Mouse (Mus musculus) adrenal gland, postnatal 14 days (tissue): ENCODE data around the gene Stk16. TPM values are rescaled to one million over a fixed set of nuclear protein-coding genes. Genes with fewer than 3 reads are reported as not detected.
"Not testable (repeated sequence)": the region's sequence is repeated elsewhere in the genome, so short reads cannot be mapped to it uniquely, and the experiment has no call there.

Experiments
- DNase-seq: peaks from one replicate; pipeline ENCODE4 v3.0.0; 2021; ENCODE audit warnings: mixed read lengths
- total RNA-seq: library from RNA; stranded (reverse); gene quantifications from 2 replicates; pipeline ENCODE4 v1.2.3, GENCODE M21; 2021

The Stk16 gene
- total RNA-seq, 1 experiment from 2014 or later = 104 TPM

DNA sequence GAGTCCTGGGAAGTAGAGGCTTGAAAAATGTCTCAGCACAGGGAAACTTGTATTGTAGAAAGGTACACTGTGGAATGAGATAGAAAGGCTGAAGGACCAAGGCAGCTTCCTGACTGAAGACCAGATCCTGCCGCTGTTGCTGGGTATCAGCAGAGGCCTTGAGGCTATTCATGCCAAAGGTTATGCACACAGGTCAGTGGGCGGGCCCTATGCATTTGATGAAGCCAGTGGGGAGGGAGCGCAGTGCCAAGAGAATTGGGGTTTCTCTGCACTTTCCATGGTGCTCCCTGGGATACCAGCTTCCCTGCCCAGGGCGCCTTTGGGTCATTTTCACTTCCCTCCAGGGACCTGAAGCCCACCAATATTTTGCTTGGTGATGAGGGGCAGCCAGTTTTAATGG, 1.9 kb downstream of the Stk16 start:
- no peak for DNase-seq

DNA sequence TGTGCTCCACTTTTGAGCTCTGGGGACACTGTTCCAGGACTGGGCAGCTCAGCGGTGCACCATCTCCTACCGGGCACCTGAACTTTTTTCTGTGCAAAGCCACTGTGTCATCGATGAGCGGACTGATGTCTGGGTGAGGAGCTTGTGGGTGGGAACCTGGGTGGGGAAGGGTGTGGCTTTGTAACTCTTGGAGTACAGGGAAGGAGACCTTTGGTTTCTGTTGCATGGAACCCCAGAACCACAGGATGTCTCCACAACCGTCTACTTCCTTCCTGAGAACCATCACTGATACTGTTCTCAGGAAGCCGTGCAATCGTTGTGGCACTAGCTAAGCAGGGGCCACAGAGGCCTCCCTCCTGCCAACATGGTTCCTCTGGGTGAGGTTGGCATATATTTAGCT, 2.5 kb downstream of the Stk16 start:
- no peak for DNase-seq

DNA sequence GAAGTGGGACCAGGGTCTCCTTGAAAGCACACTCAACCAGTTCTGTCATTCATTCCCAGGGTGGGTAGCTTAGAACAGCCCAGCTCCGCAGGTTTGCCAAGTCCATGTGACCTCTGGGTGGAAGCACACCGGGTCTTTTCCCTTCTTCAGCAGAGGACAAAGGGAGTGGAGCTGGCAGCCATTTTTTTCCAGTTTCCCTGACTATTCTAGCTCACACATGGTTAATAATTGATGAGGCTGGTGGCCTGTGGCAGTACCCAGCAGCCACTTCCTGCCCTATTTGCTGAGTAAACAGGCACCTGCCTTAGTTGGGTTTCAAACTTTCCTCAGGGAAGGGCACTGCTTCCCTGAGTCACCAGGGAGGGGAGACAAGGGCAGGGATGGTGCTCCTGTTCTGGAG, 3.8 kb downstream of the Stk16 start:
- no peak for DNase-seq

DNA sequence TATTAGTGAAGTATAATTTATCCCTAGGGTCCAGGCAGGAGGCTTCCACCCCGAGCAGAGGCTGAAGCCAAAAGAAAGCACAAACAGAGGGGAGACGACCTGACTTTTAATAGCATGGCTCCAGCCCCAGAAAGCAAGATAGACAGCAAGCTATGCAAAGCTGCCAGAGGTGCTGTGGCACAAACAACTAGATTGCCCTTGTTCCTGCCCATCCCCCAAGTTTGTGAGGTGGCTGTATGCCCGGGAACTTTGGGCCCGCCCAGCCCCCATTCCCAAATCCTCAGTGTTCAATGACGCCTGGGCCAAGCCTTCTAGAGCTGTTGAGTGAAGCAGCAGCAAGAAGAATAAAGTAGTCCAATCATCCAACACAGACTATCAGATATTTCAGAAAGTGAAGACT, 4.2 kb downstream of the Stk16 start:
- peak; percentile 57 for DNase-seq

DNA sequence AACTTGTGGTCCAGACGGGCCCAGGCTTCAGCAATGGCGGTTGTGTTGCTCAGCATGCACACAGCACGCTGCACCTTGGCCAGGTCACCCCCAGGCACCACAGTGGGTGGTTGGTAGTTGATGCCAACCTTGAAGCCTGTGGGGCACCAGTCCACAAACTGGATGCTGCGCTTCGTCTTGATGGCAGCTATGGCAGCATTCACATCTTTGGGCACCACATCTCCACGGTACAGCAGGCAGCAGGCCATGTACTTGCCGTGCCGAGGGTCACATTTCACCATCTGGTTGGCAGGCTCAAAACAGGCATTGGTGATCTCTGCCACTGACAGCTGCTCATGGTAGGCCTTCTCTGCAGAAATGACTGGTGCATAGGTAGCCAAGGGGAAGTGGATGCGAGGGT, 5.1 kb downstream of the Stk16 start:
- no peak for DNase-seq

DNA sequence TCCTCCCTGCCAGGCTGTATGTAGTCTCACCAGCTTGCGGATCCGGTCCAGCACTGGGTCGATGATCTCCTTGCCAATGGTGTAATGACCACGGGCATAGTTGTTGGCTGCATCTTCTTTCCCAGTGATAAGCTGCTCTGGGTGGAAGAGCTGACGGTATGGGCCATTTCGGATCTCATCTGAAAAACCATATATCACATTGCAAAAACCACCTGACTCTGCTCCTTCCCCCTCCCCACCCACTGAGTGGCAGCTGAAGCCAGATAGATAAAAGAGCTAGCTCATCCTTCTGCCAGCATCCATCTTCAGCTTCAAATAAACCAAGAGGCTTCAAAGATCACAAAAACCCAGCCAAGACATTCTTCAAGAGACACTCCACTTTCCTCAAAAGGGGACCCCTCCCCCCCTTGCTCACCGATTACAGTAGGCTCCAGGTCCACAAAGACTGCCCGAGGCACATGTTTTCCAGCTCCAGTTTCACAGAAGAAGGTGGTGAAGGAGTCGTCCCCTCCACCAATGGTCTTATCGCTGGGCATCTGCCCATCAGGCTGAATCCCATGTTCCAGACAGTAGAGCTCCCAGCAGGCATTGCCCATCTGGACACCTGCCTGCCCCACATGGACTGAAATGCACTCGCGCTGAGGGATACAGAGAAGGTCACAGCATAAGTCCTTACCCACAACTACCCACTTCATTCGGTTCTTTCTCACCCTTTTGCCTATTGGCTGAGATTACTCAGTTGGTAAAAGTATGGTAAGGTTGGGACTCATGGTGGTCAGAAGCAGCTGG, 6.4 kb downstream of the Stk16 start:
- DNase-seq = no peak

DNA sequence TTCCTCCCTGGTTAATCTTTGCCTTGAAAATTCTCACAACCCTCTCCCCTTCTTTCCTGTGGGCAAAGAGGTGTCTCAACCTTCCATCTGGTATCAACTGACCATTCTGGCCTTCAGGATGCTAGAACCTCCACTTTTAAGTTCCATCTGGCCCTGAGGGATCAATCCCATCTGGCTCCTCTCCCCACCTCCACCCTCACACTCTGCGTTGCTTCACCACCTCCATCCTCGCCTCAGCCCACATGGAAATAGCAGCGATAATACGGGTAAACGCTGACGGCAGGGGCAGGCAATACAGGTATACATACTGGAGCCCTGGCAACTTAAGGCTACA, 7.2 kb downstream of the Stk16 start:
- no peak for DNase-seq

DNA sequence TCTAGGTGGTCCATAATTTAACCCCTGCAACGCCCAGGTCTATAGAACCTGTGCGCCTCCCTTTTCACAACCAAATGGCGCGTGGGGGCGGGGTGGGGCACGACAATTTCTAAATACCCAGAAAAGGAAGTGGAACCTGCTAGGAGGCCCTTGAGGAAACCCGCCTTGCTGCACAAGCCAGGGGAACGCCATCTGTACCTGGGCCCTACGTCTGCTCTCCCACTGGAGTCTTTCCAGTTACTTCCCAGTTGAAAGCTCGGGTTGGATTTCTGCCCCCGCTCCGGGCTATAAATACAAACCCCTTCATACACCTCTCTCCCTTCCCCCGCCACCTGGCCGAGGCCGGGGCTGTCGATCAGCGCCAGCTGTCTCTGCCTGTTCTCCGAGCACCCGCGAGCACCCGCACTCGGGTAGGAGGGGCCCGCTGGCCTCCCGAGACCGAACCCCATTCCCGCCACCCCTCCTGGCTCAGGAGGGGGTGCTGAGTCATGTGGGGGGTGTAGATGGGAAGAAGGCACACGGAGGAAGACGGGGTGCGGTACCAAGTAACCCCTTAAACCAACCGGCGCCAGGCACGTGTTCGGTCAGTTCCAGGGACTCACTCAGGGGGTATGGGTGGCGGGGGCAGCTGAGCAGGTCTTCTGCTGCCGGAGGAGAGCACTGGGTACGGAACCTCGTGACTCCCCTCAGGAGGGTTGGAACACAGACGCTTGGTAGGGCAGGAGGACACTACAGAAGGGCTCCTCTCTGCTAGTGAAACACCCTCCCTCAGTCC, 7.8 kb downstream of the Stk16 start:
- DNase-seq = peak; percentile 58

DNA sequence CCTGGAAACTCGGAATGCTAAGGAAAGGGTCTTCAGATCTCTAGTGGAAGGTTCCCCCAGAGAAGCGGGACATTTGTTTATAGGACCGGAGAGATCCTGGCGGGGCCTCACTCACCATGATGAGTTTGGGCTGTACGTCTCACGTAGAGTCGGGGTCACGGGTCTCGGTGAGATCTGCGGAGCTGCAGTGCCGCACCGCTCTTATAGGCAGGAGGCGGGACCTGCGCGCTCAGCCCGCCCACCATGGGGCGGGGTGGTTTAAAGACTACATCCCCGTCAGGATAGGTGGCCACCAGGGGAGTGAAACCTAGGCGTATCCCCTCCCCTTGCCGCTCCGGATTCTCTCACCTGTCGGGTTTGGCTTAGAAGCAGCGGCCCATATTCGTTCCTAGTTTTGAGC, 8.4 kb downstream of the Stk16 start:
- DNase-seq = peak; percentile 91

DNA sequence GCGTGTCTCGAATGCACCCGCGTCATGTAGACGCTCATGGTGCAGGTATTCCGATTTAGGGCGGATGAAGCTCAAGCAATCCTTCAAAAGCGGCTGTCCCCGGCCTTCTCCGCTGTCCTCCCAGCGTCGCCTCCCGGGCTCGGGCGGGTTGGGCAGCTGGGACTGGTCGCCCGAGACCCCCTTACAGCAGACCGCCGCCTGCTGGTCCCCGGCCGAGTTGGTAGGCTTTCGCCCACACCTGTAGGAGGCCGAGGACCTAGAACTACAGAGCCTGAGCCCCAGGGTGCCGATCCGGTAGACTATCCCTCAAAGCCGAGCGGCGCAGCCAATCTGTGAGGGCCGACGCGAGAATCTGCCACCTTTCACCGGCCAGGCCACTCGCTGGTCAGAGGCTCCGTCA, 8.9 kb downstream of the Stk16 start, which contains the start of gene Tuba4a:
Tuba4a (minus strand) TSS at position 335 of the 400 bp plus-strand sequence.
- peak; percentile 31 for DNase-seq

DNA sequence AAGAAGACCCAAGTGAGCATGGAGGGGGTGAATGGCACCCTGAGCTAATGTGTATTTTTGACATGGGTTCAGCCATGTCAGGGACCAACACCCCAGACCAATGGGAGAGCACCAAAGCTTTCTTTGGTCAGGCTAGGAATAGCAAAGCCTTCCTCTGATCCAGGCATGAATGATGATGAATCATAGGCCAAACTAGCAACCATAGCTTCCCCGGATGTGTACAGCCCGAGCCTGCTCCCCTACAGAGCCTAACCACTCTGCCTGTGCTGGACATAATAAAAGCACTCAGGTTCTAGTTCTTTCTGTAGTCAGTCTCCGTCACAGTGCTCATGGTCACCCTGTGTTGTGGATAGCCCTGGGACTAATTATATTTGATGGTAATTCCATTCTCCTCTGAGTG, 10.9 kb downstream of the Stk16 start:
- no peak for DNase-seq

DNA sequence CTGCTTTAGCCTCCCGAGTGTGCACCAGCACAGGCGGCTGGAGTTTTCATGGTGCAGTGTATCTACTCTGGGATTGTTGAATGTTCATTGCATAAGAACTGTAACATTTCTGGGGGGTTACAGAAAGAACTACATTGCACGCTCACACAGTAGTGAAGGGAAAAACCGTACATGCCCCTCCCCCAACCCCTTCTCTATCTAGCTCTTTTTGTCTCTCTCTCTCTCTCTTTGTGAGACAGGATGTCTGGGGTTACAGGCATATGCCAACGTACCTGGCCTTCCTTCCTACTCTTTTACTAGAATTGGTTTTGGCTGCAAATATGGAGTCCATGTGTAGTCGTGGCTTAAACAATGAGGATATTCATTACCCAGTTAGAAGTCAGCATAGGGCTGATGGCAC, 12.3 kb downstream of the Stk16 start:
- no peak for DNase-seq

DNA sequence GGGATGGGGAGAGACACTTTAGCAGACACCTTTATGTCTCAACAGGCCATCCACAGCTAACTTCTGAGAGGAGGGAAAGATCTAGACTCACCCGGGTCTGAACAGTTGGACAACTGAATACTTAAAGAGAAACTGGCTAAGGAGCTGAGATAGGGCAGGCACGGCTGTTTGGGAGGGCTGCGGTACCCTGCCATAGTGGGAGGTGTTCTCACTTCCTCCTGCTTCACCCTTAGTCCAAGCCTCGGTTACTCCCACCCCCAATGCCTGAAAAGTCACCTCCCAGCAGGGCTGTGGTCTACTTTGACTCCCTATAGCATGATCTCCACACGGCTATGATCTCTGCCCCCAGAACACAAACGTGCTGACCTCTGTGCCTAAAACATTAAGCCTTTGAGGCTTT, 12.9 kb downstream of the Stk16 start:
- DNase-seq = no peak

DNA sequence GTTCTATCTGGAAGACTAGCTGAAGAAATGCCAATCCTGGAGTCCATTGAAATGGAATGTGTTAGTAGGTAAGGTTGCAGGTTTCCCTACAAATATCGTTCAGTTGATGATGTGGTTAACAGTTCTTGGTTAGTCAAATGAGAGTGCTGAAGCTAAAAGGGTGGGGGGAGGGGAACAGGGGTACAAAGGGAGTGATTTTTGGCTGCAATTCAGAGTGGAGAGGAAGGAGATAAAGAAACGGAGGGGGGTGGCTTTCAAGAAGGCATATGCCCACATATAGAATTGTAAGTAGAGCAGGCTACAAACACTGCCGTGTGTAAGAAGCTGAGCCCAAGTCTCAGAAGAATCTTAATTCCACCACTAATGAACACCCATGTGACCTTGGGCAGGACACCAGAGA, 14.8 kb downstream of the Stk16 start:
- no peak for DNase-seq

DNA sequence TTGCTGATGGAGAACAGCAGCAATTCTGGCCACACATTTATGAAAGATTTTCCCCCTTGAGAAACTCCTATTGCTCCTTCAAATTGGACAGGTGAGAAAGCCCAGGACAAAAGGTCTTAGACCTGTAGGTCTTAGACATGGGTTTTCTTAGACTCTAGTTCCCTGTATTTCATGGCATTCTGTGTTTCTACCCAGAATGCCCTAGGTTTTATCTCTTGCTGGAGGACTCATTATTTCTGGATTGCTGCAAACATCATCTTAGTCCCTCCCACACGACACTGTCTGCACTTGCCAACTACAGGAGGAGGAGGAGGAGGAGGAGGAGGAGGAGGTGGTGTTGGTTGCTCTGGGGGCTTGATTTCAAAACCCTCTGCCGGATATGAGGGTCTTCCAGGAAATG, 15.5 kb downstream of the Stk16 start:
- DNase-seq = no peak

DNA sequence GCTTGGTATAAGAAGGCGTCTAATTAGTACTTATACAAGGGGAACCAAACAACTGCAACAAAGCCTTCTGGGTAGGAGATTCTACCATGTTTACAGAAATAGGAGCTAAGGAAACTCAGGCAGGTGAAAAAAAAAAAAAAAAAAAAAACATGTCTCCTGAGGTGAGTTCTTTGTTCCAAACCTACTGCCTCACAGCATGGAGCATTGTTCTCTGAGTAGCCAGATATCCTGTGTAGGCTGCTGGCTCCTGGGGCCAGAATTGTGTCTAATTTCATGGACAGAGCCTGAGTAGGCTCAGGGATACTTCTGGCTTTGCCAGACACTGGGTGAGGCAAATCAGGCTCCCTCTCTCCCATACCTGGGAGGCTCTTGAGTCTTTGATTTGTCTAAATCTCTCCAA, 17.0 kb downstream of the Stk16 start:
- DNase-seq = no peak

DNA sequence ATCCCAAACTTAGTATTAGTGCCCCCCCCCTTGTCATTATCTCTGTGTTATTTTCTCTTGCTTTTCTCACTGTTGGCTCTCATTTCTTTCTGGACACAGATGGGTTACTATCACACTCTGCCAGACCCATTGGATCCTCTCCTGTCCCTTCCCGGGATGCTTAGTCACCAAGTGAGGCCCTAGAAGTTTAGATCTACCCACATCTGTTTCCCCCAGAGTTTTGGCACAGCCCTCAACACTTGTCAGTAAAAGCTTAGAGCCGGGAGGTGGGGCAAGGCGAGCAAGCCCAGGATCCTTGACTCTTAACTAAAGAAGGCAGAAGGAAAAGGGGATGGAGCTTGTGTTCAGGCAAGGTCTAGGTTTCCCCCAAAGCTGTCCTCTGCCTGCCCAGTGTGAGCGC, 18.5 kb downstream of the Stk16 start:
- no peak for DNase-seq

DNA sequence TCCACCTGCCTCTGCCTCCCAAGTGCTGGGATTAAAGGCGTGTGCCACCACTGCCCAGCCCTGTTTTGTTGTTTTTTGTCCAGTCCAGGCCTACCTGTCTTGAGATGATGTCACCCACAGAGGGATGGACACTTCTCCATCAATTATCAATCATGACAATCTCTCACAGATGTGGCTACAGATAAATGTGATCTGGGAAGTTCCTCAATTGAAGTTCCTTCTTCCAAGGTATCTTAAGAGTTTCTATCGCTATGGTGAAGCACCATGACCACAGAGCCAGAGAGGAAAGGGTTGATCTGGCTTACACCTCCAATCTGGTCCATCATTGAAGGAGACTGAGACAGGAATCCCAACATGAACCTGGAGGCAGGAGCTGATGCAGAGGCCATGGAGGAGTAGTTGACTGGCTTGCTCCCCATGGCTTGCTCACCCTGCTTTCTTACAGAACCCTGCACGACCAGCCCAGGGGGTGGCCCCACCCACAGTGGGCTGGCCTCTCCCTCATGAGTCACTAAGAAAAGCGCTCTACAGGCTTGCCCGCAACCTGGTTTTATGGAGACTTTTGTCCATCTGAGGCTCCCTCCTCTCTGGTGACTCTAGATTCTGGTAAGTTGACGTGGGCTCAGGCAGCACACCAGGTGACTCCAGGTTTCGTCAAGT, 19.8 kb downstream of the Stk16 start:
- DNase-seq = no peak

DNA sequence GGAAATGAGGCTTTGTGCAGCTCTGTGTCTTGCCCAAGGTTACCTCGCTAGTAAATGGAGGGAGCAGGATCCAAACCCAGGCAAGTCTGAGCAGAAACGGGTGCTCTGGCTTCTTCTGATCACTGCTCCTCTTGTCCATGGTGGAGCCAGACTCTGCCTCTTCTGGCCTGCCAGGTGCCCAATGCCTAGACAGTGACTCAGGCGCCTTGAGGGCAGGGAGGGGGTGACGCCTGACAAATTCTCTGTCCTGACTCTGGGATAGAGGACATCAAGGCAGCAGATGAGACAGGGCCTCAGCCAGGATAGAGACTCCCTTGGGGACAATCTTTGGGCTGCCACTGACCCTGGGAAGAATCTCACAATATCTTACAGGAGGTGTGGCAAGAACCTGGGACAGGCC, 20.6 kb downstream of the Stk16 start:
- no peak for DNase-seq

DNA sequence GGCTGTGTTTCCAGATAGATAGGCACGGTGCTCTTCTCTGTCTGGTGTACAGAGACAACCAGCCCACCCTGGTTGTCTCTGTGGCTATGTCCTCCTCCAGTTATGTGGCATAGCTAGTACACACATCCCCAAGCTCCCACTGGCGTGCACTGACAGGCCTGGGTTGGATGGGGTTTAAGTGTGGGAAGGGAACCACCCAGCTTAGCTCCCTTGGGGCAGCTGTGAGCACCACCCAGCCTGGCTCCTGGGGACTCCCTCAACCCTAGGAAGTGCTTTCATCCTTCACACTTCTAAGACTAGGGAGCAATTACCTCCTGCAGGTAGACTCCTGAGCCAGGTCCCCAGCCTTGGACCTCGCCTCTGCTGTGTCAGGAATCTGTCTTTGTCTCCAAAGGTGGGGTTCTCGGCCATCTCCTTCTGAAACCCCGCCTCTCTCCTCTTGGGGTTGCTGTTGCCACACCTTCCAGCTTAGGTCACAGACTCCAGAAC, 21.1 kb downstream of the Stk16 start, which contains the start of gene A630095N17Rik:
A630095N17Rik (minus strand) TSS at position 439 of the 489 bp plus-strand sequence.
- DNase-seq = no peak

DNA sequence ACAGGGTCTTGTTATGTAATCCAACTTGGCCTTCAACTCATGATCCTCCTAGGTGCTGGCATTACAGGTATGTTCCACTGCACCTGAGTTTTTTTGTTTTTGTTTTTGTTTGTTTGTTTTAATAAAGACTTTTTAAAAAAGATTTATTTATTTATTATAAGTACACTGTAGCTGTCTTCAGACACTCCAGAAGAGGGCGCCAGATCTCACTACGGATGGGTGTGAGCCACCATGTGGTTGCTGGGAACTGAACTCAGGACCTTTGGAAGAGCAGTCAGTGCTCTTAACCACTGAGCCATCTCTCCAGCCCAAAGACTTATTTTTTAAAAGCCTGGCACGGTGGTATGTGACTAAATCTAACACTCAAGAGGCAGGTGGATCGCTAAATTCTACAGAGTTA, 21.9 kb downstream of the Stk16 start:
- DNase-seq = not testable (repeated sequence)

DNA sequence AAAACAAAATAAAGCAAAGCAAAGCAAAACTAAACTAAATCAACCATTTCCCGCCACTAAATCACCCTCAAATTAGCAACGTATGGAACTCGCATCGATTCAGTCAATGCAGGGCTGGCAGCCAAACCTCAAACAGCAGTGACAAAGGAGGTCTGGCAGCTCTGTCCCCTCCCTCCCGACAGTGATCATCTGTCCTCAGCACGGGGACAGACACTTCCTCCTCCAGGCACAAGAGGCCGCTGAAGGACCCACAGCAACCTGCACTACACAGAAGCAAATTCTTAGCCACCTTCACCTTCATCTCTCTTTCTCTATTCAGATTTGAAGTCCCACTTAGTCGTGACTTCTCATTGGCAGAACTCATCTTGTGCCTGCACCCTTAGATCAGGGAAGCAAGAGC, 24.0 kb downstream of the Stk16 start:
- DNase-seq = peak; percentile 78
